Mouse (Mus musculus): Measurements from ENCODE around the gene Klhl5.
"Not testable (repeated sequence)": the region's sequence is repeated elsewhere in the genome, so short reads cannot be mapped to it uniquely, and the experiment has no call there.

Klhl5 gene

GRCm38 (mm10) chr5:65097457-65097856 lies 9.9 kb upstream of the Klhl5 start:
- no peak for DNase-seq (ENCODE audit: low spot score)

- DNase-seq (ENCODE audit: low spot score): no peak
Observed at GRCm38 (mm10) chr5:65100002-65100401, 7.3 kb upstream of the Klhl5 start.

- no peak for DNase-seq (ENCODE audit: low spot score)
Observed at GRCm38 (mm10) chr5:65101209-65101608, 6.1 kb upstream of the Klhl5 start.

GRCm38 (mm10) chr5:65101621-65102020 lies 5.7 kb upstream of the Klhl5 start:
- no peak for DNase-seq (ENCODE audit: low spot score)

- no peak for DNase-seq (ENCODE audit: low spot score)
Observed at GRCm38 (mm10) chr5:65102026-65102640, 5.2 kb upstream of the Klhl5 start.

GRCm38 (mm10) chr5:65102641-65103042 lies 4.7 kb upstream of the Klhl5 start:
- no peak for DNase-seq (ENCODE audit: low spot score)

GRCm38 (mm10) chr5:65107773-65108432 lies 564 bp downstream of the Klhl5 start:
- no peak for DNase-seq (ENCODE audit: low spot score)

- DNase-seq (ENCODE audit: low spot score): not testable (repeated sequence)
Observed at GRCm38 (mm10) chr5:65112225-65112624, 4.9 kb downstream of the Klhl5 start.

GRCm38 (mm10) chr5:65113323-65113722 lies 6.0 kb downstream of the Klhl5 start:
- DNase-seq (ENCODE audit: low spot score): no peak

GRCm38 (mm10) chr5:65116789-65117188 lies 9.4 kb downstream of the Klhl5 start:
- no peak for DNase-seq (ENCODE audit: low spot score)

- DNase-seq (ENCODE audit: low spot score): no peak
Observed at GRCm38 (mm10) chr5:65119495-65119894, 12.2 kb downstream of the Klhl5 start.

GRCm38 (mm10) chr5:65119918-65120317 lies 12.6 kb downstream of the Klhl5 start:
- DNase-seq (ENCODE audit: low spot score): no peak

GRCm38 (mm10) chr5:65122616-65123015 lies 15.3 kb downstream of the Klhl5 start:
- no peak for DNase-seq (ENCODE audit: low spot score)

- DNase-seq (ENCODE audit: low spot score): no peak
Observed at GRCm38 (mm10) chr5:65126137-65126536, 18.8 kb downstream of the Klhl5 start.

GRCm38 (mm10) chr5:65128481-65128880 lies 21.1 kb downstream of the Klhl5 start:
- no peak for DNase-seq (ENCODE audit: low spot score)

GRCm38 (mm10) chr5:65130528-65131210 lies 23.3 kb downstream of the Klhl5 start:
- no peak for DNase-seq (ENCODE audit: low spot score)

- DNase-seq (ENCODE audit: low spot score): no peak
Observed at GRCm38 (mm10) chr5:65131211-65131879, 24.0 kb downstream of the Klhl5 start.

GRCm38 (mm10) chr5:65136159-65136558 lies 28.8 kb downstream of the Klhl5 start:
- DNase-seq (ENCODE audit: low spot score): no peak

- no peak for DNase-seq (ENCODE audit: low spot score)
Observed at GRCm38 (mm10) chr5:65137073-65137472, 29.7 kb downstream of the Klhl5 start.

GRCm38 (mm10) chr5:65141242-65141641 lies 33.9 kb downstream of the Klhl5 start:
- no peak for DNase-seq (ENCODE audit: low spot score)

- DNase-seq (ENCODE audit: low spot score): no peak
Observed at GRCm38 (mm10) chr5:65142247-65142646, 34.9 kb downstream of the Klhl5 start.

GRCm38 (mm10) chr5:65145499-65146101 lies 38.3 kb downstream of the Klhl5 start:
- DNase-seq (ENCODE audit: low spot score): no peak
